Mouse (Mus musculus) lung, embryonic 14.5 days (tissue): ENCODE measurements around the gene Tbx4. TPM values are rescaled to one million over a fixed set of nuclear protein-coding genes. Genes with fewer than 3 reads are reported as not detected.

Experiments
- ATAC-seq: fragments of 200-750 bp; cut with Nextera tagmentation; 2 replicates; pipeline ENCODE4 v1.8.0; 2017; ENCODE audit warnings: mild to moderate bottlenecking, moderate TSS enrichment, moderate library complexity; ENCODE audit not compliant: insufficient read depth
- DNase-seq: peaks from one replicate; pipeline ENCODE4 v3.0.0-alpha.2; 2015
- H3K27ac ChIP-seq: fragments of 300-500 bp; sonication (generic); 2 replicates; pipeline ENCODE4 v1.5.1; 2014; ENCODE audit warnings: low read depth, mild to moderate bottlenecking, moderate library complexity
- H3K27me3 ChIP-seq: fragments of 300-500 bp; sonication (generic); 2 replicates; pipeline ENCODE4 v1.6.1; 2014; ENCODE audit warnings: low read length, control low read depth; ENCODE audit not compliant: insufficient read depth
- H3K36me3 ChIP-seq: fragments of 300-500 bp; sonication (generic); 2 replicates; pipeline ENCODE4 v1.6.1; 2014; ENCODE audit warnings: control low read depth; ENCODE audit not compliant: insufficient read depth
- H3K4me1 ChIP-seq: fragments of 300-500 bp; sonication (generic); 2 replicates; pipeline ENCODE4 v1.6.1; 2014; ENCODE audit warnings: antibody characterized with exemption, control low read depth; ENCODE audit not compliant: insufficient read depth
- H3K4me2 ChIP-seq: fragments of 300-500 bp; sonication (generic); 2 replicates; pipeline ENCODE4 v1.6.1; 2014; ENCODE audit warnings: mild to moderate bottlenecking
- H3K4me3 ChIP-seq: fragments of 300-500 bp; sonication (generic); 2 replicates; pipeline ENCODE4 v1.5.1; 2014; ENCODE audit warnings: low read depth, low read length
- H3K9ac ChIP-seq: fragments of 300-500 bp; sonication (generic); 2 replicates; pipeline ENCODE4 v1.6.1; 2014
- H3K9me3 ChIP-seq: fragments of 300-500 bp; sonication (generic); 2 replicates; pipeline ENCODE4 v1.6.1; 2016; ENCODE audit warnings: low read depth, low read length, control low read depth
- CTCF ChIP-seq: IDR thresholded peaks from 2 replicates; pipeline ENCODE4 v1.5.1; 2016; ENCODE audit warnings: antibody characterized with exemption, low read depth
- WGBS: fragments of 180-500 bp; shearing (Covaris S2); extraction: QIAGEN DNeasy Blood & Tissue Kit; methylation state at CpG from one replicate; pipeline ENCODE4 v1.1.7; 2014; 5-methylcytosine and 5-hydroxymethylcytosine counted together
- polyA plus RNA-seq: library from polyadenylated mRNA; unstranded; fragments of >200 nt; fragmentation: Nextera tagmentation; extraction: Ambion mirVana; gene quantifications from 2 replicates; pipeline ENCODE4 v1.2.1, GENCODE M21; 2014

The Tbx4 gene
- polyA plus RNA-seq, 1 experiment from 2014 or later = 73.4 TPM

- Histone ChIP-seq H3K27me3 (peaks cover 58% of the 10 kb centered on the region), H3K4me2 (peak overlapping the region; percentile 81), H3K9ac (peak overlapping the region; percentile 98), H3K4me3 (peak overlapping the region; percentile 67), H3K27ac (peak overlapping the region; percentile 97), H3K9me3 (no peaks in the 10 kb centered on the region), H3K36me3 (peaks cover 22% of the 10 kb centered on the region), H3K4me1 (peaks cover 9% of the 10 kb centered on the region; the same call in 1 of the 2 replicates)
- WGBS = 8% methylated on average over 2 of the region's 2 CpGs
- ATAC-seq (no peak), DNase-seq (no peak)
- TF ChIP-seq CTCF = no peak
Measured at GRCm38 (mm10) chr11:85891692-85892040, 5.4 kb downstream of the Tbx4 start.

GRCm38 (mm10) chr11:85892771-85893170 lies 6.5 kb downstream of the Tbx4 start:
- TF ChIP-seq CTCF = no peak
- WGBS = 6% methylated on average over 6 of the region's 6 CpGs
- H3K27me3 ChIP-seq = peaks cover 56% of the 10 kb centered on the region
- peaks cover 26% of the 10 kb centered on the region for H3K36me3 ChIP-seq
- DNase-seq (peak; percentile 49), ATAC-seq (no peak)
- peak overlapping the region; percentile 81 for H3K4me2 ChIP-seq
- peak overlapping the region; percentile 97 for H3K27ac ChIP-seq
- H3K9ac ChIP-seq = peak overlapping the region; percentile 98
- peaks cover 9% of the 10 kb centered on the region; the same call in 1 of the 2 replicates for H3K4me1 ChIP-seq
- H3K9me3 ChIP-seq = no peaks in the 10 kb centered on the region
- peak overlapping the region; percentile 67 for H3K4me3 ChIP-seq

- H3K9me3 ChIP-seq = no peaks in the 10 kb centered on the region
- peak overlapping the region; percentile 98; the same call in 1 of the 2 replicates for H3K9ac ChIP-seq
- peaks cover 34% of the 10 kb centered on the region for H3K36me3 ChIP-seq
- DNase-seq (peak; percentile 94), ATAC-seq (peak; percentile 84)
- 4% methylated on average over 13 of the region's 13 CpGs for WGBS
- peaks cover 59% of the 10 kb centered on the region for H3K27me3 ChIP-seq
- H3K4me2 ChIP-seq = peak overlapping the region; percentile 81
- H3K4me1 ChIP-seq = peaks cover 9% of the 10 kb centered on the region; the same call in 1 of the 2 replicates
- peak overlapping the region; percentile 97 for H3K27ac ChIP-seq
- H3K4me3 ChIP-seq = peak overlapping the region; percentile 67
- no peak for TF ChIP-seq CTCF
Measured at GRCm38 (mm10) chr11:85893400-85894135, 7.3 kb downstream of the Tbx4 start.

- peak overlapping the region; percentile 97 for H3K27ac ChIP-seq
- WGBS = 7% methylated on average over 3 of the region's 3 CpGs
- peaks cover 39% of the 10 kb centered on the region for H3K36me3 ChIP-seq
- peaks cover 53% of the 10 kb centered on the region for H3K27me3 ChIP-seq
- no peaks in the 10 kb centered on the region for H3K9me3 ChIP-seq
- peaks cover 9% of the 10 kb centered on the region; the same call in 1 of the 2 replicates for H3K4me1 ChIP-seq
- DNase-seq (no peak), ATAC-seq (no peak)
- peak overlapping the region; percentile 81 for H3K4me2 ChIP-seq
- TF ChIP-seq CTCF = no peak
- peak overlapping the region; percentile 61 for H3K9ac ChIP-seq
- H3K4me3 ChIP-seq = peak overlapping the region; percentile 40
Measured at GRCm38 (mm10) chr11:85894136-85894530, 7.9 kb downstream of the Tbx4 start.

- DNase-seq = peak; percentile 84
- peak; percentile 18; the same call in 1 of the 2 replicates for ATAC-seq
- Histone ChIP-seq H3K4me3 (peak overlapping the region; percentile 40), H3K4me2 (peak overlapping the region; percentile 81), H3K9ac (peak overlapping the region; percentile 61), H3K27me3 (peaks cover 48% of the 10 kb centered on the region), H3K27ac (peak overlapping the region; percentile 97), H3K4me1 (peaks cover 9% of the 10 kb centered on the region; the same call in 1 of the 2 replicates), H3K9me3 (no peaks in the 10 kb centered on the region), H3K36me3 (peaks cover 41% of the 10 kb centered on the region)
- WGBS = 3% methylated on average over 43 of the region's 43 CpGs
- TF ChIP-seq CTCF = no peak
Measured at GRCm38 (mm10) chr11:85894731-85895545, 8.7 kb downstream of the Tbx4 start.

GRCm38 (mm10) chr11:85896335-85896985 lies 10.2 kb downstream of the Tbx4 start:
- ATAC-seq = no peak; the same call in 1 of the 2 replicates
- Histone ChIP-seq H3K4me3 (peak overlapping the region; percentile 22), H3K27ac (peak overlapping the region; percentile 97; the same call in 1 of the 2 replicates), H3K36me3 (peaks cover 45% of the 10 kb centered on the region), H3K27me3 (peaks cover 42% of the 10 kb centered on the region), H3K4me2 (peak overlapping the region; percentile 81), H3K9me3 (no peaks in the 10 kb centered on the region), H3K9ac (0 out of 2 replicates have a peak overlapping the region, but pooled peaks have one; percentile 18), H3K4me1 (peaks cover 9% of the 10 kb centered on the region; the same call in 1 of the 2 replicates)
- peak; percentile 60 for DNase-seq
- TF ChIP-seq CTCF = peak; percentile 27; the same call in 1 of the 2 replicates
- WGBS = 32% methylated on average over 11 of the region's 13 CpGs
